Mouse (Mus musculus) brain, embryonic 18.5 days (tissue): Measurements from ENCODE around the gene Timm8b.
"Not testable (repeated sequence)": the region's sequence is repeated elsewhere in the genome, so short reads cannot be mapped to it uniquely, and the experiment has no call there.

ENCODE experiments used
- DNase-seq: peaks from one replicate; pipeline ENCODE4 v3.0.0-alpha.2; 2012; ENCODE audit warnings: low read depth, low spot score

The Timm8b gene

DNA sequence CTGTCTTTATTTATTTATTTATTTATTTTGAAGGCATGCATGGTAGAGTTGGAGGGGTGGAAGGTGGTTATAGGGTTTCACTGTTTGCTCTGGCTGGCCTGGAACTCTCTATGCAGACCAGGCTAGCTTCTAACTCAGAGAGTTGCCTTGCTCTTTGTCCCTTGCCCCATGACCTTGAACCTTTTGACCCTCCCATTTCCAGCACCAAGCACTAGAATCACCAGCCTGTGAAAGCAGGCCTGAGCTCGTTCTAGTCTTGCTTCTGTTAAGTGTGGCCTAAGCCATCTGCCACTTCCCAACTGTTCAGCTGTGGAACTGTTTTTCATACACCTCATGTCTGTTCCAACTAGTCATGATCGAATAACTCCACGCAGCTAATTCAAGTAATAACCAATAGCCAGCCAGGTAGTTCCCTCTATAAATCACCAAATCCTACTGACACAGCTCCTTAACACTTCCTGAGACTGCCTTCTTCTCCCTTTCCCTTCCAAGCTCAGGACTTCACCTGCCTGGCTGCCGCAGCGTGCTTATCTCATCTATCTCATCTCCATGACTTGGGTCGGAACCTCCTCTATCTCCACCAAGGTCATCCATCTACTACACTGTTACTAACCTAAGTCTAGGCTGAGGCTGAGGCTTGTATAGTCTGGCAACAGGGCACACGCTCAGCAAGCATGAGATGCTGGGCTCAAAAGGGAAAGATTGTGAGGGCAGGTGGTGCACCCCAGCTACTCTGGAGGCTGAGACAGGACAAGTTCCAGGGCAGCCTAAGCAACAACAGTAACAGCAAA lies 1.5 kb upstream of the Timm8b start:
- no peak for DNase-seq

DNA sequence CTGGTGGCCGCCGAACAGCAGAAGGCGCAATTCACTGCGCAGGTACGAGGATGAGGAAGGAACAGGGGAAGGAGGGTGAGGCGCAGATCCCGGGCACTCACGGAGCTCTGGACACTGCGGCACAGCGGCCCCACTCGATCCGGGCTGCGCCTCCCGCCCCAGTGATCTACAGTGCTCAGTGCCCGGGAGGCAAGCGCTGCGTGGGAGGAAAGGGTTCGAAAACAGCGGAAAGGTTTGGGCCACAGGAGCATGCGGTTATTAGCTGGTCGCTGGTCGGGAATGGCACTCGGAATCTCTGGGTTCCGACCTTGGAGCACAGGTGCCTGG lies 251 bp downstream of the Timm8b start:
- no peak for DNase-seq

DNA sequence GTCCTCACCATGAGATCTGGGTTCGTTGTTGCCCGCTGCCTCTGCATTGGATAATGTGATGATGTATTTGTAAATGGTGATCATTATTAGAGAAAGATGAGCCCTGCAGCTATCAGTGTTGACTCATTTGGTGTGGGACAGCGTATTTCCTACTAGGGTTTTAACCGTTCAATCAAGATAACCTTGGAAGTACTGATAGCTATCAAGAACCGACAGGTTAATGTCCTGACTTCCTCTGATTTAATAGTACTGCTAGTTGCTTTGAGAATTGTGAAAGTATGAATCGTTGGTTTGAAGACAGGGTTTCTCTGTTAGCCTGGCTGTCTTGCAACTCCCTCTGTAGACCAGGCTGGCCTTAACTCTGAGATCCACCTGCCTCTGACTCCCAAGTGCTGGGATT lies 628 bp downstream of the Timm8b start:
- no peak for DNase-seq

DNA sequence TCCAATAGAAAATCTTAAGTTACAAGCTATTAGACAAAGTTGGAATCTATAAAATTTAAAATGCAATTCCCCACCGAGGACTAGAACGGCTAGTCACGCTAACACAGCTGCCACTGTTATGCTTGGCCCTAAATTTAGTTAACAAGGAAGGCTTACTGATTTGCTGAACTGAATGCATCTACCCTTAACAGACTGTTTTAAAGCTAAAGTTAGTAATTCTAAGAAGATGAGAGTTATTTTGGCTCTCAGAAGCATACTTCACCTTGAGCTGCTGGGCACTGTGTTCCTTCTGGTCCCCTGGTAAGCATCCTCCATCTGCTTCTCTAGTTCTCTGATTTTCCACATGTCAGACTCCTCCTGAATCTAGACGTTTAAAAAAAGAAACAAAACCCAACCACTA lies 8.4 kb downstream of the Timm8b start:
- no peak for DNase-seq

DNA sequence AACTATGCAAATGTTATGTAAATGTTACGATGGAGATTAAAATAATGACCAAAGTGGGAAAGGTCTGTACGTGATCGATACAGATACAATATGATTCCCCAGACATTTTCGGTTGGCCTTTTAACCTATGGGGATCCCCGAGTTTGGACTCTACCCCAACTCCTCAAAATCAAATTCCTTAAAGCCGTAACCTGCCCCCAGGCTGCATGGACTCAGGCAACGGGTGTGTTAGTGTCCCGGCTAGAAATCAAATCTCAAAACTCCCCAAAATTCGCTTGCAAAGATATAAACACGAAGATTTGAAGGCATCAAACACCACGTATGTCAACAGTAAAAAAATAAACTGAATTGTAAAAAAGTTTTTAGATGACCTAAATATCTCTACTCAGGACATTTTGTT lies 12.5 kb downstream of the Timm8b start:
- DNase-seq: no peak

DNA sequence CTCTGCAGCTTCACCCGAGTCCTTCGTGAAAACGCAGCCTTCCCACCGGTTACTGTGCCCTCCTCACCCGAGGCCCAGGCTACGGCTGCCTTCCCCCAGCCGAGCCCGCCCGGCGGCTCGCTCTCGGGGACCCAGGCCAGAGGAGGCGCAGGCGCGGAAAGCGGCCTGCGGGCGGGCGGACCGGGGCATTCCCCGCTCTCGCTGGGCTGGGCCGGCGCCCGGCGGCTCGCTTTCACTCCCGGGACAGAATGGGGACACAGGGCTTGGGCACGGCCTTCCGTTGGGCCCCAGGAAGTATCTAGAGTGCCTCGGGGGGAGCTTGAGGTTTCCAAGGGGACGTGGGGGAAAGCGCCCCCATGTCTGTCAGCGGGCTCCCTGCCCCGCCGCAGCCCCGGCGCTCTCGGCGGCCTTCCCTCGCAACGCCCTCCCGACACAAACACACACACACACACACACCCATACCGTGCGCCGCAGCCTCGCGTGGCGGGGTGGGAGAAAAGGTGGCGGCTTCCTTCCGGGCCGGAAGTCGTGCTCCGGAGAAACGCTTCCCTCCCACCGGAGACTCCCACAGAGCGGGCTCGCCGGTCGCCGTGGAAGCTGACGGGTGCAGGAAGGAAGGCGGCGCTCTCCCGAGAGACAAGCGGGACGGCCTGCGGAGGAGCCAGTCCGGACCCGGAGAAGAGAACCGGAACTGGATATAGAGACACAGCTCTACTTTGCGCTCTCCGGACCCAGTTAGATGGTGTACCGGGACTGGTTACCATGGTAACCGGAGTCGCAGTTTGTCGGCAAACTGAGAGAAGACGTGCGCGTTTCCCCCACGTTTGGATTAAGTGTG lies 13.3 kb downstream of the Timm8b start, which contains the start of the genes Pih1d2 and Nkapd1:
TSS of gene Pih1d2 (plus strand) at position 556 of the 838 bp plus-strand sequence.
TSS of gene Nkapd1 (minus strand) at position 699 of the 838 bp plus-strand sequence.
- DNase-seq: peak; percentile 83

DNA sequence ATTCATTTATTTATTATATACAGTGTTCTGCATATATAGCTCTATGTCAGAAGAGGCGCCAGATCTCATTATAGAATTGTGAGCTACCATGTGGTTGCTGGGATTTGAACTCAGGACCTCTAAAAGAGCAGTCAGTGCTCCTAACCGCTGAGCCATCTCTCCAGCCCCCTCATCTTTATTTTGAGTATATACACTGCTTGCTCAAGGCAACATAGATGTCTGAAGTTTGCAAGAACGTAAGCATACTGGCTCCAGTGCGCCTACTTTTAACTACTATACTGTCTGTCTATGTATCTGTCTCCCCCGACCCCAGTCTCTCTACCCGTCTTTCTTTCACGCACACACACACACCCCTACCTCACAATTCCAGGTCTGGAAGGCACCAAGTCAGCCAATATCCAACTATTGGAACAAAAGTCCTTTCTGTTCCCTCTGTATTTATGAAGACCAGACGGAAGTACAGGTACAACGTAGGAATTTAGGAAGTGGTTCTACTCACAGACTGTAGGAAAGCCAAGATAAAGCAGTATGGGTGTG lies 14.2 kb downstream of the Timm8b start:
- no peak for DNase-seq

DNA sequence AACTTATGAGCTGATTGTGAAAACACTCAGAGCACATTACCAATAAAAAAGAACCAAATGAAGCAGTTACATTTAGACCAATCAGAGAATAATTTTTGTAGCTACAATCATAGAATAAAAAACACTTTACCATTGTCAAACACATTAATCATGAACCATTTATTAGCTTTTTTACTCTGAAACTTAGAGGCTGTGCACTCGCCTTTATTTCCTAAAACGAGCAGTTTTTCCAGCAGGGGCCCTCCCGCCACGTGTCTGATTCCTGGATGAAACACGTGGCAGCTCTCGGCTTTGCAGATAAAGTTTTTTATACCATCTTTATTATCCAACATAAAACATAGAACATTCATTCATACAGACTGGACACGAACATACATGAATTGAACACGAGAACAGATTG lies 27.2 kb downstream of the Timm8b start:
- DNase-seq: not testable (repeated sequence)

DNA sequence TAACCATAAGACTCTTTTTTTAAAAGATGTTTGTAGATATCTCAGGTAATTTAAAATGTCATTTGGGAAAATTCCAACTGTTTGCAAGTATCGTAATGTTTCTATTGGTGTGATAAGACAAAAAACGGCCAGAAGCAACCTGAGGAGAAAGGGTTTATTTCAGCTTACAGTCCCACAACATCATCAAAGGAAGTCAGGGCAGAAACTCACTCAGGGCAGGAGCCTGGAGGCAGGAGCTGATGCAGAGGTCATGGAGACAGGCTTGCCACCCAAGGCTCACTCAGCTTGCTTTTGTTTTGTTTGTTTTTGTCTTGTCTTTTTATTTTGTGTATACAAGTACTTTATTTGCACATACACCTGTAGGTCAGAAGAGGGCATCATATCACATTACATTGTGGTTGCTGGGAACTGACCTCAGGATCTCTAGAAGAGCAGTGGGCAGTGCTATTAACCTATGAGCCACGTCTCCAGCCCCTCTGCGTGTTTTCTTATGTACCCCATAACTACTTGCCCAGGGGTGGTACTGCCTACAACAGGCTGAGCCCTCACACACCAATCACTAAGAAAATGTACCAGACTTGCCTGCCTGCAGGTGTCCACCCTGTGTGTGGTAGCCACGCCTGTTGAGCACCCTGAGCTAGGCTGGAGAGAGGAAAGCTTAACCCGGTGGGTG lies 28.4 kb downstream of the Timm8b start:
- DNase-seq: no peak

DNA sequence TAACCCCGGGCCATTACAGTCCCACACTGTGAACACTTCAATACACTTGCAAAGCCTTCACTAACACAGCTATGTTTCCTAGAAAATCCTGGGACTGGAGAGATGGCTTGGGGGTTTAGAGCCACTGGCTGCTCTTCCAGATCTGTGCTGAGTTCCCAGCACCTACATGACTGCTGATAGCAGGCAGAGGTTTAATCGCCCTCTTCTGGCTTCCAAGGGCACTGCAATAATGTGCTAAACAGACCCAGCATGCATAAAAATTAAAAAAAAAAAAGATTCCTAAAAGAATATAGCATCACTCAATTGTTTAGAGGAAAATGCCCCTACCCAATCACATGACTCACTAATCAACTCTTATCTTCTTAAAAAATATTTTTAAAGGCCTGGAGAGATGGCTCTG lies 29.3 kb downstream of the Timm8b start:
- DNase-seq: no peak

DNA sequence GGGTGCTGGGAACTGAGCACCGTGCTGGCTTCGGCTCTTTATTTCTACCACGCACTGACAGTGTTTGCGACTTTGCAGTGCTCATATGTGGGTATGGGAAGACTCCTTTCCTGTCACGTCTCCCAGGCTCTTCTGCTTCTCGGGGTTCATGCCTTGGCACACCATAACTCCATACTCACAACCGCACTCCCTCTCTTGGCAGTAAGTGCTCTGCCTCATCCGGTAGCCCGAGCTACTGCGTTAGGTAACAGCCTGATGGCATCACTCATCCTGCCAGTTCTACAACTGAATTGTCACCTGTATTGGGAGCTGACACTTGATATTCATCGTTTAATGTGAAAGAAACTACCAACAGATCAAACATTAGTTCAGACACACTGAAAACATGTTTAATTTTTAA lies 30.6 kb downstream of the Timm8b start:
- no peak for DNase-seq

DNA sequence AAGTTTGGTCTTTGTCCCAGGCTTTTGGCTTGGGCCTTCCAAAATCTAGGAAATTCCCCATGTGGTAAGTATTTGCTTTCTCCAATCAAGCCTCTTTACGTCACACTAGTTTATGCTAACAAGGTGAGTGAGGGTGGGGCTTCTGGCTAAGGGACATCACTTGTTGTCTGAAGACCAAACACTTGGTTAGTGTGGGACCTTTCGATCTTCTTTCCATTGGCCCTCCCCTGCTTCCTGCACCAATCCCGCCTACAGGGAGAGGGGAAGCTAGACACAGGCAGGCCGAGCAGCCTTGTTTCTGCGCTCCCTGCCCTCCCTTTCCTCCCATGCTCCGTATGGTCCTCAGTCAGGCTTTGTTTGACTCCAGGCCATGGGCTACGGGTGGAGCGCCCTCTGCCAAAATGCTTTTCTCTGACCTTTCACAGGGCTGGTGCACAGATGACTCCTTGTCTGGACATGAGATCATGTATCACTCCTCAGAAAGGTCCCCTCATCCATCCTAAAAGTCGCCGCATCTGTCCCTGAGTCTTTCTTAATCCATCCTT lies 43.2 kb downstream of the Timm8b start:
- DNase-seq: no peak

DNA sequence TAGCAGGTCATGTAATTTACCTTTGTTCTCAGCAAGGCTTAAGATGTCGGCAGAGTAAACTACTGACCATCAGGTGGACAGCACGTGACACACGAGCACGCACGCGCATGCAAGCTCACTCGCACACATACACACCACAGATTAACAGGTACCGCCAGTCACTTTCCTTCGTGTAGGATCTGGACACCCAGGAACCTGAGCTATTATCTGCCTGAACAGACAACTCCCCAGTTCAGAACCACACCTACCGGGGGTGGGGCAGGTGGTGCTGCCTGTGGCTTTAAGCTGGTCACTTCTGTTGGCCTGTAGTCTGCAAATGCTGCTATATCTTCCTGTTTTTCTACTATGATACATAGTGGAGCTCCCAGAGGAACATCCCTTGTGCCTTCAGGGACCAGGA lies 46.8 kb downstream of the Timm8b start:
- no peak for DNase-seq
